Comparison of ENCODE assay signal across 7 mouse cellular contexts in the genomic region with DNA sequence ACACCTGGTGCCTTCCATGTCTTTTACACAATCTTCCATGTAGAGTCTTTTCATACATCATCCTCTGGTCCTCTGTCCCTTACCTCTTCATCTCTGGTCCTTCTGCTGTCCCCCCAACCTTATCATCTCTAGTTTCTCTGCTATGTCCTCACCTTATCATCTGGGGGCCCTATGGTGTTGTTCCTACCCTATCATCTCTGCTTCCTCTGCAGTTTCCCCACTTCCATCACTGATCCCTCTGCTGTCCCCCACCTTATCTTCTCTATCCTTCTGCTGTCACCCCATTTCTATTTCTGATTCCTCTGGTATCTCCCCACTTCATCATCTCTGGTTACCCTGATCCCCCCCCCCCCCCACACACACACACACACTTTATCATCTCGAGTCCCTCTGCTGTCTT. TPM values are rescaled to one million over a fixed set of nuclear protein-coding genes. Genes with fewer than 3 reads are reported as not detected.
A peak's percentile ranks its signal among the peaks of the same experiment; 100 is the strongest.
DNase-seq lines count a peak whose midpoint lies in the region; ATAC-seq and TF ChIP-seq lines count a peak whose summit lies in the region.

No protein-coding gene starts in this region.

- ATAC-seq in lung, postnatal 0 days = no peak
- no peak for ATAC-seq in forebrain, embryonic 11.5 days (replicated peaks; ENCODE audit: low FRiP score)
- ATAC-seq in stomach, embryonic 14.5 days (ENCODE audit: insufficient number of reproducible peaks, insufficient read depth, low FRiP score, low read depth) = no peak

- no peaks in the 10 kb centered on the region for H3K27me3 ChIP-seq in lung, postnatal 0 days (replicated peaks; ENCODE audit: insufficient read depth, low read length)
- H3K27me3 ChIP-seq in forebrain, embryonic 11.5 days (ENCODE audit: control insufficient read depth, insufficient read depth, low read length) = no peaks in the 10 kb centered on the region
- H3K27me3 ChIP-seq in stomach, embryonic 14.5 days (ENCODE audit: control insufficient read depth, insufficient read depth, low read length) = no peaks in the 10 kb centered on the region

- peak overlapping the region; percentile 83 for H3K4me3 ChIP-seq in lung, postnatal 0 days (ENCODE audit: low read depth, low read length)
- peak overlapping the region; percentile 97 for H3K4me3 ChIP-seq in forebrain, embryonic 11.5 days (ENCODE audit: low read depth, low read length)
- peak overlapping the region; percentile 96 for H3K4me3 ChIP-seq in stomach, embryonic 14.5 days (ENCODE audit: low read depth, low read length)

- no peak for DNase-seq in lung, postnatal 0 days (ENCODE audit: low spot score)
- no peak for DNase-seq in lung, postnatal 4 days
- no peak for DNase-seq in forebrain, embryonic 11.5 days (ENCODE audit: low spot score)
- DNase-seq in liver = peak; percentile 48
- no peak for DNase-seq in layer of hippocampus, adult 18-20 months (ENCODE audit: low spot score in 2 of 2)
- DNase-seq in left cerebral cortex, postnatal 14 days (ENCODE audit: low spot score in 2 of 2) = no peak

- H3K4me2 ChIP-seq in lung, postnatal 0 days (replicated peaks; ENCODE audit: low read depth, low read length) = peak overlapping the region; percentile 54
- peak overlapping the region; percentile 62 for H3K4me2 ChIP-seq in forebrain, embryonic 11.5 days (ENCODE audit: low read depth, low read length, severe bottlenecking)
- H3K4me2 ChIP-seq in stomach, embryonic 14.5 days (replicated peaks; ENCODE audit: low read depth, low read length) = peak overlapping the region; percentile 64

- WGBS in lung, postnatal 0 days = 0% methylated on average over 1 of the region's 1 CpGs
- WGBS in forebrain, embryonic 11.5 days = 0% methylated on average over 1 of the region's 1 CpGs
- 0% methylated on average over 1 of the region's 1 CpGs for WGBS in stomach, embryonic 14.5 days

- H3K9ac ChIP-seq in lung, postnatal 0 days (replicated peaks; ENCODE audit: low read depth) = peak overlapping the region; percentile 79
- peak overlapping the region; percentile 91 for H3K9ac ChIP-seq in forebrain, embryonic 11.5 days (ENCODE audit: low read length)
- peak overlapping the region; percentile 90 for H3K9ac ChIP-seq in stomach, embryonic 14.5 days (replicated peaks; ENCODE audit: low read depth, low read length)

- H3K4me1 ChIP-seq in lung, postnatal 0 days (ENCODE audit: insufficient read depth, low read depth, low read length) = peaks cover 9% of the 10 kb centered on the region
- H3K4me1 ChIP-seq in forebrain, embryonic 11.5 days (replicated peaks; ENCODE audit: control insufficient read depth, insufficient read depth, low read length) = peaks cover 12% of the 10 kb centered on the region
- peaks cover 15% of the 10 kb centered on the region for H3K4me1 ChIP-seq in stomach, embryonic 14.5 days (ENCODE audit: control insufficient read depth, insufficient read depth, low read length)

- no peak overlapping the region for H3K27ac ChIP-seq in lung, postnatal 0 days (ENCODE audit: low read length)
- H3K27ac ChIP-seq in forebrain, embryonic 11.5 days (ENCODE audit: low read depth, low read length) = no peak overlapping the region
- no peak overlapping the region for H3K27ac ChIP-seq in stomach, embryonic 14.5 days (ENCODE audit: low read length)

- TF ChIP-seq CTCF in lung, postnatal 0 days (IDR thresholded peaks at IDR 0.05) = no peak

- TF ChIP-seq EP300 in lung, postnatal 0 days (IDR thresholded peaks at IDR 0.05) = no peak

- H3K36me3 ChIP-seq in lung, postnatal 0 days (ENCODE audit: insufficient read depth, low read length) = no peaks in the 10 kb centered on the region
- H3K36me3 ChIP-seq in forebrain, embryonic 11.5 days (ENCODE audit: control insufficient read depth, insufficient read depth, low read length) = no peaks in the 10 kb centered on the region; the same call in 1 of the 2 replicates
- H3K36me3 ChIP-seq in stomach, embryonic 14.5 days (ENCODE audit: control insufficient read depth, insufficient read depth, low read length) = peaks cover 4% of the 10 kb centered on the region; the same call in 1 of the 2 replicates

- H3K9me3 ChIP-seq in lung, postnatal 0 days (ENCODE audit: low read length) = no peaks in the 10 kb centered on the region
- H3K9me3 ChIP-seq in forebrain, embryonic 11.5 days (ENCODE audit: control insufficient read depth, low read length) = no peaks in the 10 kb centered on the region
- H3K9me3 ChIP-seq in stomach, embryonic 14.5 days (ENCODE audit: control insufficient read depth, low read depth, low read length) = no peaks in the 10 kb centered on the region

- intact Hi-C loops in left cerebral cortex, postnatal 14 days (cut with DNase I) = loop anchor here (2.0 to 5.0 kb wide), 2 partner anchors 26 to 44 kb away; a partner anchor contains a TSS

RNA-seq across cellular contexts. Expression of a gene that starts 0.7 kb away (rescaled TPM):
- 36.1 and 39.4 TPM in 2 replicates for polyA plus RNA-seq in lung, postnatal 0 days (2015; fragmentation: Nextera tagmentation; extraction: Ambion mirVana)
- 88.8 and 93.4 TPM in 2 replicates for polyA plus RNA-seq in forebrain, embryonic 11.5 days (2014; fragmentation: Nextera tagmentation; extraction: Ambion mirVana)
- 67.3 and 72.1 TPM in 2 replicates for polyA plus RNA-seq in stomach, embryonic 14.5 days (2014; fragmentation: Nextera tagmentation; extraction: Ambion mirVana)
- total RNA-seq in layer of hippocampus, adult 18-20 months (2021) = 100 to 1,000 TPM; 288 to 294 TPM
- total RNA-seq in left cerebral cortex, postnatal 14 days (2021) = 100 to 1,000 TPM; 381 to 392 TPM

RNA-seq across cellular contexts. Expression of a gene that starts 14.4 kb away (rescaled TPM):
- 0.44 and 0.57 TPM in 2 replicates for polyA plus RNA-seq in lung, postnatal 0 days (2015; fragmentation: Nextera tagmentation; extraction: Ambion mirVana)
- polyA plus RNA-seq in forebrain, embryonic 11.5 days (2014; fragmentation: Nextera tagmentation; extraction: Ambion mirVana) = 0.23 TPM in 1 of 2 replicates, not detected in the other
- polyA plus RNA-seq in stomach, embryonic 14.5 days (2014; fragmentation: Nextera tagmentation; extraction: Ambion mirVana) = 0.17 TPM in 2 replicates
- 1 to 10 TPM in 1 of 2 experiments, under 1 TPM in 1; 0.79 to 1.2 TPM for total RNA-seq in layer of hippocampus, adult 18-20 months (2021)
- 1 to 10 TPM; 2.6 to 2.8 TPM for total RNA-seq in left cerebral cortex, postnatal 14 days (2021)

RNA-seq across cellular contexts. Expression of a gene that starts 32.7 kb away (rescaled TPM):
- 15.1 and 18.3 TPM in 2 replicates for polyA plus RNA-seq in lung, postnatal 0 days (2015; fragmentation: Nextera tagmentation; extraction: Ambion mirVana)
- polyA plus RNA-seq in forebrain, embryonic 11.5 days (2014; fragmentation: Nextera tagmentation; extraction: Ambion mirVana) = 32.9 TPM in 2 replicates
- 25.8 and 26.4 TPM in 2 replicates for polyA plus RNA-seq in stomach, embryonic 14.5 days (2014; fragmentation: Nextera tagmentation; extraction: Ambion mirVana)
- total RNA-seq in layer of hippocampus, adult 18-20 months (2021) = 10 to 100 TPM; 23.4 to 24.5 TPM
- total RNA-seq in left cerebral cortex, postnatal 14 days (2021) = 10 to 100 TPM; 20.4 to 22.9 TPM

RNA-seq across cellular contexts. Expression of a gene that starts 36.1 kb away (rescaled TPM):
- 54.2 and 62.5 TPM in 2 replicates for polyA plus RNA-seq in lung, postnatal 0 days (2015; fragmentation: Nextera tagmentation; extraction: Ambion mirVana)
- 135 and 139 TPM in 2 replicates for polyA plus RNA-seq in forebrain, embryonic 11.5 days (2014; fragmentation: Nextera tagmentation; extraction: Ambion mirVana)
- polyA plus RNA-seq in stomach, embryonic 14.5 days (2014; fragmentation: Nextera tagmentation; extraction: Ambion mirVana) = 65.2 and 79.4 TPM in 2 replicates
- 100 to 1,000 TPM in 1 of 2 experiments, 10 to 100 TPM in 1; 96.8 to 101 TPM for total RNA-seq in layer of hippocampus, adult 18-20 months (2021)
- 100 to 1,000 TPM in 1 of 2 experiments, 10 to 100 TPM in 1; 92.5 to 103 TPM for total RNA-seq in left cerebral cortex, postnatal 14 days (2021)

RNA-seq across cellular contexts. Expression of a gene that starts 46.1 kb away (rescaled TPM):
- 5.4 and 5.6 TPM in 2 replicates for polyA plus RNA-seq in lung, postnatal 0 days (2015; fragmentation: Nextera tagmentation; extraction: Ambion mirVana)
- 26.3 and 27.2 TPM in 2 replicates for polyA plus RNA-seq in forebrain, embryonic 11.5 days (2014; fragmentation: Nextera tagmentation; extraction: Ambion mirVana)
- 24.7 and 25.0 TPM in 2 replicates for polyA plus RNA-seq in stomach, embryonic 14.5 days (2014; fragmentation: Nextera tagmentation; extraction: Ambion mirVana)
- total RNA-seq in layer of hippocampus, adult 18-20 months (2021) = 100 to 1,000 TPM; 129 to 136 TPM
- 100 to 1,000 TPM in 1 of 2 experiments, 10 to 100 TPM in 1; 97.4 to 101 TPM for total RNA-seq in left cerebral cortex, postnatal 14 days (2021)
